9 mouse cellular contexts compared by ENCODE assay signal in the genomic region with DNA sequence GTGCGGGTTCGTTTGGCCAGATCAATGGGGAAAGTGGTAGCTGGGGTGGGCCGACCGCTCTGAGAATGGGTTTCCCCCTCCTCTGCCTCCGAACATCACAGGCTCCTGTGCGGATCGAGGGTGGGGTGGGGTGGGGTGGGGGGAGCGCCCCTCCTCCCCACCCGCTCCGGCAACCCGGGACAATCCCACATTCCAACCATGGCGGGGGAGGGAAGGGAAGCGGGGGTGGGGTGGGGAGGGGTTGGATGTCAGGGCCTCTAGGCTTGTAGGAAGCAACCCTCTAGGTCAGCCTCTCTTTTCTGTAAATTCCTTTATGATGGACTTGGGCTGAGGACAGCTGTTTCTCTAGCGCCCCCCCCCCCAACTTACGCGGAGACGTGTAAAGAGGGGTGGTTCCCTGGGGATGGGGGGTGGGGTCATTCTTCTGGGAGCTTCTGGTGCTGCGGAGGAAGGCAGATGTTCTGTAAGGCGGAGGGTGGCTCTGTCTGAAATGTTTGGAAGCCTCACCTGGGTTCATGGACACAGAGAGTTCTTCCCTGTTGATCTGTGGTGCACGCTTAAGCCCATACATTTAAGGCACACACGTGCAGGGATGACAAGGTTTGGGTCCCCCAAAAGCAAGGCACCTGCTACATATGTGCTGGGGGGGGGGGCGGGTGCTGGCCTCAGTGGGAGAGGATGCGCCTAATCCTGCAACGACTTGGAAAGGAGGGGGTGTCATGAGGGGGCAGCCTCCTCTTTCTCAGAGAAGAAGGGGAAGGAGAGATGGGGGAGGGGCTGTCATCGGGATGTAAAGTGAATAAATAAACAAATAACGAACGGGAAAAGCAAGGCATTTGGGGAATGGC. TPM values are rescaled to one million over a fixed set of nuclear protein-coding genes. Genes with fewer than 3 reads are reported as not detected.
A peak's percentile ranks its signal among the peaks of the same experiment; 100 is the strongest.
DNase-seq lines count a peak whose midpoint lies in the region; ATAC-seq and TF ChIP-seq lines count a peak whose summit lies in the region.
"Had no signal": no experiment of that assay in that cellular context is flagged by ENCODE, and none has a peak within 500 bp of the region (broad histone marks: within the 10 kb centered on the region; RNA-seq: fewer than 3 reads in every experiment).

No protein-coding gene starts in this region.

- TF ChIP-seq CTCF in layer of hippocampus, adult 2 months (conservative IDR thresholded peaks at IDR 0.05): no peak

- H3K4me1 ChIP-seq in heart, embryonic 12.5 days (replicated peaks): peaks cover 13% of the 10 kb centered on the region
- peaks cover 11% of the 10 kb centered on the region for H3K4me1 ChIP-seq in hindbrain, embryonic 16.5 days (ENCODE audit: control insufficient read depth, insufficient read depth, low read depth, low read length)
- H3K4me1 ChIP-seq in midbrain, embryonic 13.5 days (replicated peaks): peaks cover 16% of the 10 kb centered on the region

- ATAC-seq in heart, embryonic 12.5 days (ENCODE audit: insufficient number of reproducible peaks, low FRiP score): peak; percentile 39
- peak; percentile 60 for ATAC-seq in hindbrain, embryonic 16.5 days
- peak; percentile 55 for ATAC-seq in midbrain, embryonic 13.5 days
- no peak for ATAC-seq in granulocyte monocyte progenitor cell, adult 5-6 weeks (replicated peaks; ENCODE audit: poor library complexity, severe bottlenecking)

- 3% methylated on average over 20 of the region's 27 CpGs for WGBS in heart, embryonic 12.5 days
- 5% methylated on average over 27 of the region's 27 CpGs for WGBS in hindbrain, embryonic 16.5 days
- 6% methylated on average over 22 of the region's 27 CpGs for WGBS in midbrain, embryonic 13.5 days

- H3K36me3 ChIP-seq in heart, embryonic 12.5 days: no peaks in the 10 kb centered on the region
- no peaks in the 10 kb centered on the region for H3K36me3 ChIP-seq in hindbrain, embryonic 16.5 days (ENCODE audit: control insufficient read depth, insufficient read depth, low read length)
- no peaks in the 10 kb centered on the region for H3K36me3 ChIP-seq in midbrain, embryonic 13.5 days

- DNase-seq in heart, postnatal 14 days: no peak
- peak; percentile 47 for DNase-seq in embryo, embryonic 11 days
- DNase-seq in layer of hippocampus, adult 2 months (ENCODE audit: low spot score in 2 of 2): no peak
- DNase-seq in urinary bladder, postnatal 4 days (ENCODE audit: low spot score in 2 of 2): no peak
- DNase-seq: retina, postnatal 1 day had no signal

- intact Hi-C loops in heart, postnatal 14 days (cut with DNase I): no loop called here

- H3K27me3 ChIP-seq in heart, embryonic 12.5 days (replicated peaks): no peaks in the 10 kb centered on the region
- peaks cover 2% of the 10 kb centered on the region; the same call in 1 of the 2 replicates for H3K27me3 ChIP-seq in hindbrain, embryonic 16.5 days (replicated peaks; ENCODE audit: control insufficient read depth, insufficient read depth, low read length)
- H3K27me3 ChIP-seq in midbrain, embryonic 13.5 days: 0 out of 2 replicates have a peak, but pooled peaks cover 6% of the 10 kb centered on the region

- peak overlapping the region; percentile 41 for H3K4me3 ChIP-seq in heart, embryonic 12.5 days
- H3K4me3 ChIP-seq in hindbrain, embryonic 16.5 days (ENCODE audit: low read length): peak overlapping the region; percentile 26
- H3K4me3 ChIP-seq in midbrain, embryonic 13.5 days (replicated peaks): peak overlapping the region; percentile 31
- no peak overlapping the region for H3K4me3 ChIP-seq in layer of hippocampus, adult 2 months

- H3K9me3 ChIP-seq in heart, embryonic 12.5 days (replicated peaks): 0 out of 2 replicates have a peak, but pooled peaks cover 3% of the 10 kb centered on the region
- 0 out of 2 replicates have a peak, but pooled peaks cover 2% of the 10 kb centered on the region for H3K9me3 ChIP-seq in hindbrain, embryonic 16.5 days (ENCODE audit: control insufficient read depth, low read length)
- H3K9me3 ChIP-seq in midbrain, embryonic 13.5 days: no peaks in the 10 kb centered on the region

- H3K4me2 ChIP-seq in heart, embryonic 12.5 days: peak overlapping the region; percentile 81
- H3K4me2 ChIP-seq in hindbrain, embryonic 16.5 days (ENCODE audit: low read length): peak overlapping the region; percentile 64
- peak overlapping the region; percentile 57 for H3K4me2 ChIP-seq in midbrain, embryonic 13.5 days (replicated peaks)

- H3K9ac ChIP-seq in heart, embryonic 12.5 days: no peak overlapping the region
- H3K9ac ChIP-seq in hindbrain, embryonic 16.5 days (ENCODE audit: low read depth, low read length): peak overlapping the region; percentile 42
- peak overlapping the region; percentile 53 for H3K9ac ChIP-seq in midbrain, embryonic 13.5 days (replicated peaks)

- H3K27ac ChIP-seq in heart, embryonic 12.5 days (ENCODE audit: poor library complexity, severe bottlenecking): no peak overlapping the region
- H3K27ac ChIP-seq in hindbrain, embryonic 16.5 days (ENCODE audit: low read depth, low read length): no peak overlapping the region
- H3K27ac ChIP-seq in midbrain, embryonic 13.5 days: no peak overlapping the region
- H3K27ac ChIP-seq in layer of hippocampus, adult 2 months: no peak overlapping the region

RNA-seq across cellular contexts. Expression of a gene that starts 27.9 kb away (rescaled TPM):
- polyA plus RNA-seq in heart, embryonic 12.5 days (2016; fragmentation: Nextera tagmentation; extraction: Ambion mirVana): 82.3 and 85.5 TPM in 2 replicates
- 10 to 100 TPM; 20.4 to 21.5 TPM for total RNA-seq in heart, postnatal 14 days (2021)
- 105 and 109 TPM in 2 replicates for polyA plus RNA-seq in hindbrain, embryonic 16.5 days (2015; fragmentation: Nextera tagmentation; extraction: Ambion mirVana)
- polyA plus RNA-seq in midbrain, embryonic 13.5 days (2015; fragmentation: Nextera tagmentation; extraction: Ambion mirVana): 98.2 and 99.9 TPM in 2 replicates
- total RNA-seq in layer of hippocampus, adult 2 months (2021): 10 to 100 TPM; 23.3 to 24.7 TPM
- total RNA-seq in granulocyte monocyte progenitor cell, adult 5-6 weeks (2014; fragmentation: Nextera tagmentation): 85.0 and 114 TPM in 2 replicates
- 126 and 134 TPM in 2 replicates for total RNA-seq in granulocyte monocyte progenitor cell, adult 5-6 weeks (2017)

RNA-seq across cellular contexts. Expression of a gene that starts 43.1 kb away (rescaled TPM):
- polyA plus RNA-seq in heart, embryonic 12.5 days (2016; fragmentation: Nextera tagmentation; extraction: Ambion mirVana): 17.1 and 23.3 TPM in 2 replicates
- 10 to 100 TPM; 20.8 to 22.0 TPM for total RNA-seq in heart, postnatal 14 days (2021)
- 24.8 and 29.2 TPM in 2 replicates for polyA plus RNA-seq in hindbrain, embryonic 16.5 days (2015; fragmentation: Nextera tagmentation; extraction: Ambion mirVana)
- polyA plus RNA-seq in midbrain, embryonic 13.5 days (2015; fragmentation: Nextera tagmentation; extraction: Ambion mirVana): 25.9 and 30.6 TPM in 2 replicates
- 10 to 100 TPM; 20.1 to 20.3 TPM for total RNA-seq in layer of hippocampus, adult 2 months (2021)
- 9.5 and 11.8 TPM in 2 replicates for total RNA-seq in granulocyte monocyte progenitor cell, adult 5-6 weeks (2014; fragmentation: Nextera tagmentation)
- total RNA-seq in granulocyte monocyte progenitor cell, adult 5-6 weeks (2017): 24.9 and 27.5 TPM in 2 replicates
